Mouse (Mus musculus): ENCODE measurements at regions not wholly inside any gene's neighbourhood (a gene's known extent, or its start where the extent isn't known, plus 50 kb on each side); places are given as distances from the start of the nearest gene placed in this dataset.
A peak's percentile ranks its signal among the peaks of the same experiment; 100 is the strongest.

GRCm38 (mm10) chr19:60148313-60148965 is 78.1 kb downstream of the Fam204a start:
- Histone ChIP-seq H3K4me1 (replicated peaks) (no peaks in the 10 kb centered on the region), H3K9ac (no peak overlapping the region), H3K36me3 (no peaks in the 10 kb centered on the region), H3K9me3 (no peaks in the 10 kb centered on the region), H3K4me3 (replicated peaks) (no peak overlapping the region), H3K27me3 (replicated peaks) (peaks cover 15% of the 10 kb centered on the region; the same call in 1 of the 2 replicates), H3K27ac (no peak overlapping the region), H3K4me2 (replicated peaks) (no peak overlapping the region)
- no peak for ATAC-seq
- 54% methylated on average over 8 of the region's 8 CpGs for WGBS

GRCm38 (mm10) chr19:60146451-60147190 is 79.9 kb downstream of the Fam204a start:
- no peak overlapping the region for H3K27ac ChIP-seq

GRCm38 (mm10) chr19:60145242-60145641 is 81.3 kb downstream of the Fam204a start:
- Histone ChIP-seq H3K27me3 (replicated peaks) (peaks cover 15% of the 10 kb centered on the region; the same call in 1 of the 2 replicates), H3K9ac (no peak overlapping the region), H3K4me3 (replicated peaks) (no peak overlapping the region), H3K9me3 (no peaks in the 10 kb centered on the region), H3K4me1 (replicated peaks) (no peaks in the 10 kb centered on the region), H3K4me2 (replicated peaks) (no peak overlapping the region), H3K27ac (no peak overlapping the region), H3K36me3 (no peaks in the 10 kb centered on the region)
- 85% methylated on average over 5 of the region's 5 CpGs for WGBS
- no peak for ATAC-seq

More at GRCm38 (mm10) chr19:60146451-60147190, 79.9 kb downstream of the Fam204a start:
- Histone ChIP-seq H3K9me3 (no peaks in the 10 kb centered on the region), H3K36me3 (no peaks in the 10 kb centered on the region), H3K4me3 (replicated peaks) (no peak overlapping the region), H3K4me1 (replicated peaks) (no peaks in the 10 kb centered on the region), H3K27me3 (replicated peaks) (peaks cover 15% of the 10 kb centered on the region; the same call in 1 of the 2 replicates), H3K9ac (no peak overlapping the region), H3K4me2 (replicated peaks) (no peak overlapping the region)
- no peak for ATAC-seq
- 45% methylated on average over 10 of the region's 10 CpGs for WGBS

GRCm38 (mm10) chr19:60144336-60144989 is 82.0 kb downstream of the Fam204a start:
- Histone ChIP-seq H3K4me1 (replicated peaks) (no peaks in the 10 kb centered on the region), H3K9me3 (no peaks in the 10 kb centered on the region), H3K4me2 (replicated peaks) (peak overlapping the region; percentile 48), H3K4me3 (replicated peaks) (0 out of 2 replicates have a peak overlapping the region, but pooled peaks have one; percentile 6), H3K27me3 (replicated peaks) (peaks cover 15% of the 10 kb centered on the region; the same call in 1 of the 2 replicates), H3K27ac (no peak overlapping the region), H3K9ac (no peak overlapping the region), H3K36me3 (no peaks in the 10 kb centered on the region)
- WGBS: 7% methylated on average over 20 of the region's 20 CpGs
- ATAC-seq: peak; percentile 71

GRCm38 (mm10) chr19:60138881-60139280 is 87.6 kb downstream of the Fam204a start:
- ATAC-seq: no peak
- WGBS: 32% methylated on average over 2 of the region's 2 CpGs
- no peak overlapping the region for H3K27ac ChIP-seq
- no peak overlapping the region for H3K9ac ChIP-seq
- H3K27me3 ChIP-seq (replicated peaks): no peaks in the 10 kb centered on the region; the same call in 1 of the 2 replicates
- no peak overlapping the region for H3K4me3 ChIP-seq (replicated peaks)
- H3K36me3 ChIP-seq: no peaks in the 10 kb centered on the region
- no peaks in the 10 kb centered on the region for H3K4me1 ChIP-seq (replicated peaks)
- no peaks in the 10 kb centered on the region for H3K9me3 ChIP-seq
- H3K4me2 ChIP-seq (replicated peaks): no peak overlapping the region

- Histone ChIP-seq H3K4me2 (replicated peaks) (no peak overlapping the region), H3K4me3 (replicated peaks) (no peak overlapping the region), H3K9ac (no peak overlapping the region), H3K36me3 (no peaks in the 10 kb centered on the region), H3K9me3 (no peaks in the 10 kb centered on the region), H3K27ac (no peak overlapping the region), H3K27me3 (replicated peaks) (no peaks in the 10 kb centered on the region), H3K4me1 (replicated peaks) (no peaks in the 10 kb centered on the region)
- WGBS: 89% methylated on average over 1 of the region's 1 CpGs
- no peak for ATAC-seq
Observed at GRCm38 (mm10) chr19:60136491-60136890, 90.0 kb downstream of the Fam204a start.

GRCm38 (mm10) chr19:60134447-60135328 is 91.8 kb downstream of the Fam204a start:
- no peak for ATAC-seq
- Histone ChIP-seq H3K27me3 (replicated peaks) (no peaks in the 10 kb centered on the region), H3K9ac (no peak overlapping the region), H3K27ac (no peak overlapping the region), H3K4me1 (replicated peaks) (no peaks in the 10 kb centered on the region), H3K4me3 (replicated peaks) (no peak overlapping the region), H3K36me3 (no peaks in the 10 kb centered on the region), H3K9me3 (no peaks in the 10 kb centered on the region), H3K4me2 (replicated peaks) (no peak overlapping the region)
- 74% methylated on average over 4 of the region's 4 CpGs for WGBS

- WGBS: 79% methylated on average over 2 of the region's 2 CpGs
- Histone ChIP-seq H3K4me2 (replicated peaks) (no peak overlapping the region), H3K36me3 (no peaks in the 10 kb centered on the region), H3K9ac (no peak overlapping the region), H3K27me3 (replicated peaks) (no peaks in the 10 kb centered on the region), H3K27ac (no peak overlapping the region), H3K4me3 (replicated peaks) (no peak overlapping the region), H3K4me1 (replicated peaks) (no peaks in the 10 kb centered on the region), H3K9me3 (no peaks in the 10 kb centered on the region)
- ATAC-seq: no peak
Observed at GRCm38 (mm10) chr19:60129635-60130034, 96.9 kb downstream of the Fam204a start.

- Histone ChIP-seq H3K9ac (no peak overlapping the region), H3K27me3 (replicated peaks) (no peaks in the 10 kb centered on the region), H3K9me3 (no peaks in the 10 kb centered on the region), H3K4me1 (replicated peaks) (no peaks in the 10 kb centered on the region), H3K4me2 (replicated peaks) (no peak overlapping the region), H3K36me3 (no peaks in the 10 kb centered on the region), H3K4me3 (replicated peaks) (no peak overlapping the region), H3K27ac (no peak overlapping the region)
- 89% methylated on average over 2 of the region's 2 CpGs for WGBS
- no peak for ATAC-seq
Observed at GRCm38 (mm10) chr19:60124638-60125037, 101.9 kb downstream of the Fam204a start.

- Histone ChIP-seq H3K27ac (no peak overlapping the region), H3K9ac (no peak overlapping the region), H3K4me3 (replicated peaks) (no peak overlapping the region), H3K9me3 (no peaks in the 10 kb centered on the region), H3K27me3 (replicated peaks) (no peaks in the 10 kb centered on the region), H3K4me1 (replicated peaks) (0 out of 2 replicates have a peak, but pooled peaks cover 4% of the 10 kb centered on the region), H3K4me2 (replicated peaks) (no peak overlapping the region), H3K36me3 (no peaks in the 10 kb centered on the region)
- ATAC-seq: no peak
- 68% methylated on average over 5 of the region's 5 CpGs for WGBS
Observed at GRCm38 (mm10) chr19:60120917-60121316, 105.6 kb downstream of the Fam204a start.

- H3K4me2 ChIP-seq (replicated peaks): no peak overlapping the region
- ATAC-seq: peak; percentile 70; the same call in 1 of the 2 replicates
- no peak overlapping the region for H3K4me3 ChIP-seq (replicated peaks)
- no peaks in the 10 kb centered on the region for H3K36me3 ChIP-seq
- no peak overlapping the region for H3K9ac ChIP-seq
- H3K27me3 ChIP-seq (replicated peaks): no peaks in the 10 kb centered on the region
- H3K4me1 ChIP-seq (replicated peaks): 0 out of 2 replicates have a peak, but pooled peaks cover 4% of the 10 kb centered on the region
- H3K27ac ChIP-seq: no peak overlapping the region
- no peaks in the 10 kb centered on the region for H3K9me3 ChIP-seq
- WGBS: 30% methylated on average over 1 of the region's 1 CpGs
Observed at GRCm38 (mm10) chr19:60119051-60119450, 107.5 kb downstream of the Fam204a start.

Measured in intestine, embryonic 15.5 days (tissue).